Mouse (Mus musculus): ENCODE results near the gene Clec2i. TPM values are rescaled to one million over a fixed set of nuclear protein-coding genes. Genes with fewer than 3 reads are reported as not detected.
"Not testable (repeated sequence)": the region's sequence is repeated elsewhere in the genome, so short reads cannot be mapped to it uniquely, and the experiment has no call there.

Clec2i gene
- polyA plus RNA-seq (2016; fragmentation: Nextera tagmentation; extraction: Ambion mirVana): not detected in 2 replicates

DNA sequence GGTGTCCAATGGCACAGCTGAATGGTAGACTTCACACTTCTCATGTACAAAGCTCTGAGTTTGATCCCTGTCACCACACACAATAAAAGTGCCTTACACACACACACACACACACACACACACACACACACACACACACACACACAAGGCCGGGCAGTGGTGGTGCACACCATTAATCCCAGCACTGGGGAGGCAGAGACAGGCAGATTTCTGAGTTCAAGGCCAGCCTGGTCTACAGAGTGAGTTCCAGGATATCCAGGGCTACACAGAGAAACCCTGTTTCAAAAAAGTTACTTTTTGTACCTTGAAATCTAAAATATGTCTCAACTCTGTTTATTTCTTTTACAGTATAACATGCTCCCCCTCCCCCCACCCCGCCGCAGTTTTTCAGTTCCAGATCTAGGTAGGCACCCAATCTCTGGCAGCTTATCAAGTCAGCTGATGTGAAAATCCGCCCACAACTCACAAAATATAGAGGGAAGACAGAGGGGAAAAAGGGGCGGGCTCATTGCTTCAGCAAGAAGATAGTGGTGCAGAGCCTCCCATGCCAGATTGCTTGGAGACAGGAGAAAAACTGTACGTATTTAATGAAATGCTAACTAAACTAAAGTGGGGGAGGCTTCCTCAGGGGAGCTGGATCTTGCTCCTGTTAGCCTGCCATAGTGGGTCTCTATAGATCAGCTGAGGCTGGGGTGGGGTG, at the start of gene Clec2i:
Gene Clec2i, plus strand, starts transcription at position 498 of the 700 bp plus-strand sequence.
- not testable (repeated sequence) for H3K4me1 ChIP-seq; H3K27ac ChIP-seq; H3K4me3 ChIP-seq; H3K36me3 ChIP-seq; H3K9me3 ChIP-seq (replicated peaks); H3K9ac ChIP-seq; H3K4me2 ChIP-seq (replicated peaks); H3K27me3 ChIP-seq; ATAC-seq (ENCODE audit: low FRiP score)
- 84% methylated on average over 6 of the region's 6 CpGs for WGBS

DNA sequence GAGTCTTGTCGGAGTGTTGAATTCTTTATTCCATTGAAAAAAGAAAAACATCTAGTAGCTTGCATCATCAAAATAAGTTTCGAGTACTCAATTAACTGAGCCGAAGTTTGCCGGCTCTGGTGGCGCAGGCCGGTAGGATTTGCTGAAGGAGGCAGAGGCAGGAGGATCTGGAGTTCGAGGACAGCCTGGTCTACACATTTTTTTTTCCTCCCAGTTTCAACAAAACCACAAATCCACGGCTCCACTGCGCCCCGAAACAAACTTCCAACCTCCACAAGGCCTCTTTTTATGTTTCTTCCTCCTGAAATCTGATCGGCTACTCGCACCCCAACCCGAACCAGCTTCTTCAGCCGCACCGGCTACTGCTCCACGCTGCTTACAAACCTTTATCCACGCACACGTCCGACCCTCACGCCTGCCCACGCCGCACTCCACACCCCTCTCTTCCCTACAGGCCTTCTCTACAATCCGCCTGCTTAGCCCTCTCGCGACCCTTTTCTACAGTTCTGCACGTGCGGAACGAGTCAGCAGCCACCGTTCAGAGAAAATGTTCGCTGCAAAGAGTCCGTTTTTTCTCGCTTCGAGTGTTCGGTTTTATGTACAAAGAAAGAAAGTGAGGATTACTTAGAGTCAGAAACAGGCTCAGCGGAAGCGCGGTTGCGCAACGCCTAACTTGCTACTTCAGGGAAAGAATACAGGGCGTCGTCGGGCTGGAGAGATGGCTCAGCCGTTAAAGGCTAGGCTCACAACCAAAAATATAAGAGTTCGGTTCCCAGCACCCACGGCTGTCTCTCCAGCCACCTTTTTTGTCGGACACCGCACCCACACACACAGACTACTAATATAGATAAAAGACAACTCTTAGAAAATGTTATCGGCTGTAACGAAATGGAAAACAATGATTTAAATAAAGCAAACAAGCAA, 48.8 kb upstream of the Clec2i start:
- H3K36me3 ChIP-seq: no peaks in the 10 kb centered on the region
- under 1% methylated on average over 49 of the region's 49 CpGs for WGBS

DNA sequence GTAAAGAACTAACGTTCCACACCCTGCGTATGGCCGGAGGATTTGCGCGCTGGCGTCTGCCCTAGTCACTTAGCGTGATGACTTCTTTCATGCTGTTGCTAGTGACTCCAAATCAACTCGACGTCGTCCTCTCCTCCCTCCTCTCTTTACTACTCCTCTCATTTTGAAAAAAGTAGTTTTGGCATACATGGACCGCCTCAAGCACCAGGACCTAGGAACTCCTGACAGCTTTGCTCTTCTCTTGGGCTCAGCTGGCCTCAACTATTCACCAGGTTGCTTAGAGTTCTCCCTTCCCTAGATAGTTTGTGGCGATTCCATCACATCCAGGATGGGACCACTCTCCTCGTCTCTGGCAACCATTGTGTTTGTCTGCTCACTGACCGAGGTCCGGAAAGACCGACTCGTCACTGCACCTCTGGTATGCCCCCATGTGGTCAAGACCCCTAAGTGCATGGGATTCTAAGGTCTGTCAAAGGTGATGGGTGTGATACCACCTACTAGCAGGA, 48.1 kb upstream of the Clec2i start:
- Histone ChIP-seq H3K4me3 (peak overlapping the region; percentile 72), H3K9ac (peak overlapping the region; percentile 8; the same call in 1 of the 2 replicates), H3K4me1 (peaks cover 23% of the 10 kb centered on the region), H3K27me3 (no peaks in the 10 kb centered on the region), H3K4me2 (replicated peaks) (peak overlapping the region; percentile 55), H3K36me3 (no peaks in the 10 kb centered on the region), H3K9me3 (replicated peaks) (no peaks in the 10 kb centered on the region), H3K27ac (peak overlapping the region; percentile 58)
- WGBS: 0% methylated on average over 17 of the region's 17 CpGs
- ATAC-seq (ENCODE audit: low FRiP score): peak; percentile 13

More for the DNA sequence above, 48.8 kb upstream of the Clec2i start:
- Histone ChIP-seq H3K4me2 (replicated peaks) (peak overlapping the region; percentile 55), H3K9me3 (replicated peaks) (no peaks in the 10 kb centered on the region), H3K4me1 (peaks cover 20% of the 10 kb centered on the region), H3K27ac (peak overlapping the region; percentile 86), H3K9ac (peak overlapping the region; percentile 73), H3K4me3 (peak overlapping the region; percentile 72), H3K27me3 (no peaks in the 10 kb centered on the region)
- ATAC-seq (ENCODE audit: low FRiP score): peak; percentile 43

DNA sequence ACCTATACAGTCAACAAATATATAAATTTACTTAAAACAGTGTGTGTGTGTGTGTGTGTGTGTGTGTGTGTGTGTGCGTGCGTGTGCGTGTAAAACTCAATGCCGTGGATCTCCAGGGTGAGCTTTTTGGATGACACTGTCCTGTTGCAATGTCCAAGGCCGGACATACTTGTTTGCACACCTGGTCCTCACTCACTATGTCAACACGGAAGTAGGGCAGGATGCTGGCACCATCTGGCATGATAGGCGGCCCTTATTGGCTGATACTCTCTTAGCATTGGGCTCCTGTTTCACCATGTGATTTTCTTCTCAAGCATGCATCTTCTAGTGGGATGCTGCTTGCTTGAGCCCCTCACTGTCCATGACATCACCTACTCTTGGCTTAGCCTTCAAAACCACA, 47.5 kb upstream of the Clec2i start:
- 57% methylated on average over 7 of the region's 7 CpGs for WGBS
- Histone ChIP-seq H3K27ac (peak overlapping the region; percentile 58; the same call in 1 of the 2 replicates), H3K9me3 (replicated peaks) (no peaks in the 10 kb centered on the region), H3K27me3 (no peaks in the 10 kb centered on the region), H3K9ac (no peak overlapping the region), H3K4me2 (replicated peaks) (peak overlapping the region; percentile 55), H3K4me1 (peaks cover 23% of the 10 kb centered on the region), H3K36me3 (no peaks in the 10 kb centered on the region), H3K4me3 (peak overlapping the region; percentile 72)
- no peak for ATAC-seq (ENCODE audit: low FRiP score)

DNA sequence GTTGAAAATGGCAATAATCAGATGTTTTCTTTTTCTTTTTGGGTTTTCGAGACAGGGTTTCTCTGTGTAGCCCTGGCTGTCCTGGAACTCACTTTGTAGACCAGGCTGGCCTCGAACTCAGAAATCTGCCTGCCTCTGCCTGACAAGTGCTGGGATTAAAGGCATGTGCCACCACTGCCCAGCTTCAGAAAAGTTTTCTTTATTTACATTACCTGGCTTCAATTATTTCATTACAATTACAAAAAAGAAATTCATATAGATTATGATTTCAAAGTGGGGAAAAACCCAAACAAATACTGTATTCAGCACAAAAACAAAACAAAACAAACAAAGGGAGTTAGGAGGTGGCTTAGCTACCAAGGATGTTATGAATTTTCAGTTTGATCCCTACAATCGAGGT, 46.7 kb upstream of the Clec2i start:
- not testable (repeated sequence) for H3K27ac ChIP-seq; H3K9me3 ChIP-seq (replicated peaks); H3K9ac ChIP-seq; H3K4me3 ChIP-seq; ATAC-seq (ENCODE audit: low FRiP score); H3K27me3 ChIP-seq; H3K36me3 ChIP-seq; H3K4me2 ChIP-seq (replicated peaks)
- WGBS: 90% methylated on average over 3 of the region's 3 CpGs
- H3K4me1 ChIP-seq: peaks cover 23% of the 10 kb centered on the region

DNA sequence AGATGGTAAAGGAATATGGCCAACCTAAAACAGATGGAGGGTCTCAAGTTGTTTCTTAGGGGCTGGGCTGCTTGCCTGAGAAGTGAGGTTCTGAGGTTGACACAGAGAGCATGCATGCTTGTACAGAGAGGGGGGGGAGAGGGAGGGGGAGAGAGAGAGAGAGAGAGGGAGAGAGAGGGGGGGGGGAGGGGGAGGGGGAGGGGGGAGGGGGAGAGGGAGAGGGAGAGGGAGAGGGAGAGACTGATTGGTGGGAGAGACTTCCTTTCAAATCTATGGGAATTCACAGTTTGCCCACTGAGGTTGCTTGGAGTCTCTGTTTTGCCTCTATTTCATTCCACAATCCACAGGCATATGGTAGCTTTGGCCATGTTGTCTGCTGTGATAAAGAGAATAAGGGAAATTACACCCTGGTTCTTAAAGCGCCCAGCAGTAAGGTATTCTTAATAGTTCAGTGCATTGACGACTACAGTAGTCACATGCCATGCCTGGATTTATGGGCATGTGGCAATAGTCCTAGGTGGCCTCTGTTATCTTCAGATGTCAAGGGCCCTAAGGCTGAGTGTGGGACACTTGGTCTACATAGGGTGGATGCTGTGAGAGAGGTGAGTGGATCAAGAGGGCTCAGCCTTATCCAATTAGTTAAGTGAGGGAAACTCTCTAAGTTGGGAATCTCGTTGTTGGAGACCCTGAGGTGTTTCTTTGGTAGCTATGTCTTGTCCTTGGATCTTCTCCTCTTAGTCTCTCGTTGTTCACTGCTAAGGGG, 45.9 kb upstream of the Clec2i start:
- no peak overlapping the region for H3K27ac ChIP-seq
- H3K9me3 ChIP-seq (replicated peaks): no peaks in the 10 kb centered on the region
- H3K36me3 ChIP-seq: no peaks in the 10 kb centered on the region
- H3K4me2 ChIP-seq (replicated peaks): peak overlapping the region; percentile 67
- no peak for ATAC-seq (ENCODE audit: low FRiP score)
- H3K27me3 ChIP-seq: no peaks in the 10 kb centered on the region
- peaks cover 23% of the 10 kb centered on the region for H3K4me1 ChIP-seq
- no peak overlapping the region for H3K9ac ChIP-seq
- peak overlapping the region; percentile 82 for H3K4me3 ChIP-seq
- WGBS: 52% methylated on average over 4 of the region's 4 CpGs

DNA sequence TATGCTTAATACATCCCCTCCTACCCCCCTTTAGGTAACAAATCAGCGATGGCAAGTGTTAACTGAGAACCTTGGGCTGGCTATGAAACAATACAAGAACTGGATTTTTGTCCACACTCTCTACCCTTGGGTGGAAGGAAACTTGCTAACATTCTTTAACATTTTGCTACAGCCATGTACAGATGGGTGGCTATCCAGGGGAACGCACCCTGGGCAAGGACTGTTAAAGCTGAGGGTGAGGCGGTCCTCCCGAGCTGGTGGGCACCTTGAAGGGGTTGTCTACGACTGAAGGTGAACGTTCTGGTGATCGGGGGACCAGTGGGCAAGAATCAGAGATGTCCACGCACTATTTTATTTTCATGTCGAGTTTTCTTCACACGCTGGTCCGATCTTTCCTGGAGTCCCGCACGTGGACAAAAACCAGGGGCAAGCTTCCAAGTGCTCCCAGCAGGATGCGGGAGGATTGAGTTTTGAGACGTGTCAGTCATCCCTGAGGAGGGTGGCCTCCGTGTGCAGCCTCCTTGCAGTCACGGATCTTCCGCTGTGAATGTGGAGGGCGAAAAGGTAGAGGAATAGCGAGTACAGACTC, 44.9 kb upstream of the Clec2i start:
- 2% methylated on average over 20 of the region's 20 CpGs for WGBS
- Histone ChIP-seq H3K4me2 (replicated peaks) (peak overlapping the region; percentile 67), H3K36me3 (no peaks in the 10 kb centered on the region), H3K4me1 (peaks cover 17% of the 10 kb centered on the region), H3K4me3 (peak overlapping the region; percentile 82), H3K27me3 (no peaks in the 10 kb centered on the region), H3K9me3 (replicated peaks) (no peaks in the 10 kb centered on the region), H3K27ac (peak overlapping the region; percentile 86), H3K9ac (peak overlapping the region; percentile 81)
- no peak for ATAC-seq (ENCODE audit: low FRiP score)

DNA sequence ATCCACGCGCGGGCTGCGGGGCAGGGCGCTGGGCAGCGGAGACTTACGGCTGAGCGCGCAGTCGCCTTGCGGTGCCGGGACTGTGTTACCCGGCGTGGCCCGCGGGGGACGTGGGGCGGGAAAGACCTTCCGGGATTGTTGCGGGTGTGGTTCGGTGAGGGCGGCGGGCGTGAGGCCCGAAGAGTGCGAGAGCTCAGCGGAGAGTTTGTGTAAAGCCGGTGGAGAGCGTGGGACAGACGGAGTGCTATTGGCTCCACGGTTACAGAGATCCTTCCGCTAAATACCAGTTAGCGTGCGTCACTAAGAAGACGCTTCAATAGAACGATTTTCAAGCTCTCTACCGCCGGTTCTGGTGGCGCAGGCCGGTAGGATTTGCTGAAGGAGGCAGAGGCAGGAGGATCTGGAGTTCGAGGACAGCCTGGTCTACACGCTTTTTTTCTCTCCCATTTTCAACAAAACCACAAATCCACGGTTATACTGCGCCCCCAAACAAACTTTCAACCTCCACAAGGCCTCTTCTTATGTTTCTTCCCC, 44.4 kb upstream of the Clec2i start:
- no peaks in the 10 kb centered on the region for H3K36me3 ChIP-seq
- H3K4me1 ChIP-seq: peaks cover 15% of the 10 kb centered on the region
- no peaks in the 10 kb centered on the region for H3K9me3 ChIP-seq (replicated peaks)
- H3K4me3 ChIP-seq: peak overlapping the region; percentile 82
- peak overlapping the region; percentile 67 for H3K4me2 ChIP-seq (replicated peaks)
- H3K9ac ChIP-seq: peak overlapping the region; percentile 81
- H3K27ac ChIP-seq: peak overlapping the region; percentile 89
- ATAC-seq (ENCODE audit: low FRiP score): peak; percentile 76
- no peaks in the 10 kb centered on the region for H3K27me3 ChIP-seq
- under 1% methylated on average over 44 of the region's 44 CpGs for WGBS

DNA sequence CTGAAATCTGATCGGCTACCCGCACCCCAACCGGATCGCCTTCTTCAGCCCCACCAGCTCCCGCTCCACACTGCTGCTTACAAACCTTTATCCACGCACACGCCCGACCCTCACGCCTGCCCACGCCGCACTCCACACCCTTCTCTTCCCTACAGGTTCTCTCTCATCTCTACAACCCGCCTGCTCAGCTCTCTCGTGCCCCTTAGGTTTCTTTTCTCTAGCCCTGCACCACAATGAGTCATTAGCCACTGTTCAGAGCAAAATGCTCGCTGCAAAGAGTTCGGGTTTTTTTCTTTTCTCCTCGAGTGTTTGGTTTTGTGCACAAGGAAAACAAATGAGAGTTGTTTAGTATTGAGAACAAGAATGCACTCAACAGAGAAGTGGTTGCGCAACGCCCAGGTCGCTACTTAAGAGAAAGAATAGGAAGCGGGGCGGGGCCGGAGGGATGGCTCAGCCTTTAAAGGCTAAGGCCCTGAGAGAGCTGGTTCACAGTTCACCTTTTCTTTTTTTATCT, 43.9 kb upstream of the Clec2i start:
- peaks cover 15% of the 10 kb centered on the region for H3K4me1 ChIP-seq
- H3K27me3 ChIP-seq: no peaks in the 10 kb centered on the region
- WGBS: under 1% methylated on average over 22 of the region's 22 CpGs
- H3K36me3 ChIP-seq: no peaks in the 10 kb centered on the region
- peak overlapping the region; percentile 82 for H3K4me3 ChIP-seq
- H3K9me3 ChIP-seq (replicated peaks): no peaks in the 10 kb centered on the region
- H3K27ac ChIP-seq: peak overlapping the region; percentile 89
- peak overlapping the region; percentile 73 for H3K9ac ChIP-seq
- ATAC-seq (ENCODE audit: low FRiP score): peak; percentile 53
- H3K4me2 ChIP-seq (replicated peaks): peak overlapping the region; percentile 67

DNA sequence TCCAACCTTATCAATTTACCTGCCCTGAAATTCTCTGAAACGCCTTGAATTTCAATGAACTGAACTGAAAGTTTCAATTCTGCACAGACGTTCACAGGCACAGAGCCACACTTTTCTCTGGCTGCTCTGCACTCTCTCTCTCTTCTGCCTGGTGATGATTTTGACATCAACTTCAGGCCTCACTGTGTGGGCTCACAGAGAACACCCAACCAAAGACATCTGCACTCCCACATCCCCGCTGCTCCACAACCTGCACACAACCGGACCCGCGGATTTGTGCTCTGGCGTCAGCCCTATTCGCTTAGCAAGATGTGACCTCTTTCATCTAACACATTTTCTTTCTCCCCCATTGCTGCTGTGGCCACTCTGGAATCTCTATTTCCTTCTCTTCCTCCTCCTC, 43.3 kb upstream of the Clec2i start:
- Histone ChIP-seq H3K27ac (no peak overlapping the region), H3K36me3 (no peaks in the 10 kb centered on the region), H3K9ac (no peak overlapping the region), H3K9me3 (replicated peaks) (no peaks in the 10 kb centered on the region), H3K4me2 (replicated peaks) (peak overlapping the region; percentile 67), H3K4me1 (peaks cover 15% of the 10 kb centered on the region), H3K27me3 (no peaks in the 10 kb centered on the region), H3K4me3 (peak overlapping the region; percentile 82)
- WGBS: 31% methylated on average over 8 of the region's 8 CpGs
- ATAC-seq (ENCODE audit: low FRiP score): no peak

DNA sequence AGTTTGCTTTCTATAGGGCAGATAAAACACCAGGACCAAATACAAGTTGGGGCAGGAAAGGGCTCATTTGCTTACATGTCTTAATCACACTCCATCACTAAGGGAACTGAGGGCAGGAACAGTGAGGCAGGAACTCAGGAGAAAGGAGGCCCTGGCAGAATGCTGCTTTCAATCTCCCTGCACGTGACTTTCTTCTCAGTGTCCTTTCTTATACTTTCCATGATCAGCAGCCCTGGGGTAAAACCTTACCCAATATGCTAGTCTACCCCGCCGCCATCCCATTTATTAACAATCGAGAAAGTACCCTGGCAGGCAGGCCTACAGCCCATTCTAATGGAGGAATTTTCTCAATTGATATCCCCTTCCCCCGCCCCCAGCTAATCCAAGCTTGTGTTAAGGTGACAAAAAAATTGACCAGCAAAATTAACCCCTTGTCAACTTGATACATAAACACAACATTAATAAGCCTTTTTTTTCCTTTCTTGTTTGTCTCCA, 42.8 kb upstream of the Clec2i start:
- Histone ChIP-seq H3K9ac (no peak overlapping the region), H3K27me3 (no peaks in the 10 kb centered on the region), H3K9me3 (replicated peaks) (no peaks in the 10 kb centered on the region), H3K4me1 (peaks cover 14% of the 10 kb centered on the region), H3K36me3 (no peaks in the 10 kb centered on the region), H3K4me2 (replicated peaks) (no peak overlapping the region), H3K27ac (no peak overlapping the region), H3K4me3 (no peak overlapping the region)
- no peak for ATAC-seq (ENCODE audit: low FRiP score)
- 77% methylated on average over 5 of the region's 5 CpGs for WGBS
